Mouse (Mus musculus) colon, adult 2 months (tissue): ENCODE data around the gene Olfr495. TPM values are rescaled to one million over a fixed set of nuclear protein-coding genes. Genes with fewer than 3 reads are reported as not detected.

Source experiments
- polyA plus RNA-seq: library from polyadenylated mRNA; depleted of rRNA; stranded (reverse); fragments of >200 nt; gene quantifications from 2 replicates; pipeline ENCODE4 v1.2.3, GENCODE M21; 2012; rRNA removed

Olfr495 gene
- not detected in 2 replicates for polyA plus RNA-seq

DNA sequence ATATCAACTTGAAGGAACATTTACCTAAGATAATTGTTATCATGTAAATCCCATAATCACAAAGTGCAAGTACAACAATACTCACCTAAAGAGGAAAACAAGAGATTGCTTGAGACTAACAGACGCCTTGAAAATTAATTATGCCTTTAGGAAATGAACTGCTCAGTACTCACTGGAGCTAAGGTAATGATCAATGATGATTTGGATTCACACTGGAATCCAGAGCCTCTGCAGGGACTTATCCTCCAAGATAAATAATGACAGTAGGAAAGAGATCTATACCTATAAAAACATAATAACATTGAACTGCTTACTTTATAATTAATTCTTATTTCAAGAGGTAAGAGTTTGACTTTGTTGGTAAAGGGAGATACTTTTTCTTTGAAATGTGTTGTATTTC, at the start of gene Olfr495:
Gene Olfr495, plus strand, starts transcription at position 301 of the 400 bp plus-strand sequence.

DNA sequence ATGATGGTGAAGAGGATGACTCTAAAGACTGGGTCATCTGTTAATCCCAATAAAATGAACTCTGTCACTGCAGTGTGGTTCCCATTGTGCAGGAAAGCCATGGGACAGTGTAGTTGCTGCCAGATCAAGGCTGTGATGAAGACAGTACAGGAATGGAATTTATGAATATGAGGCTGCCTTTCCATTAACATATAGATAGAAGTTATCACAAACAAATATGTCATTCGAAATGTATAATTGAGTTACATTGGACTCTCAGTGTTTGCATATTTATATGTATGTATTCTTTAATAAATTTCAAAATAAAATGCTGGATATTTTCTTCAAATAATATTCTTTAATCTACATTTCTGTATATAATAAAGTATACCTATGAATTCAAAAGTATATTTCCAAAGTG, 46.1 kb upstream of the Olfr495 start, which contains the start of gene Olfr493:
Gene Olfr493, minus strand, starts transcription at position 101 of the 400 bp plus-strand sequence.

DNA sequence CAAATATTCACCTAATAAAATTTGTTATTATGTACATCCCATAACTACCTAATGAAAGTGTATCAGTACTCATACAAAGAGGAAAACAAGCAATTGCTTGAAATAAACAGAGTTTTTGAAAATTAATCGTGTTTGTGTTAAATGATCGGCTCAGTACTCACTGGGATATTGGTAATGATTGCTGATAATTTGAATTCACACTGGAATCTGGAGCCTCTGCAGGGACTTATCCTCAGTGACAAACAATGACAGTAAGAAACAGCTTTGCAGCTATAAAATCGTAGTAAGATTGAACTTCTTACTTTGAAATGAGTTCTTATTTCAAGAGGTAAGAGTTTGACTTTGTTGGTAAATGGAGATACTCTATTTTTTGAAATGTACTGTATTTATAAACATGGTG, 27.9 kb upstream of the Olfr495 start, which contains the start of gene Olfr494:
Gene Olfr494, plus strand, starts transcription at position 301 of the 400 bp plus-strand sequence.

DNA sequence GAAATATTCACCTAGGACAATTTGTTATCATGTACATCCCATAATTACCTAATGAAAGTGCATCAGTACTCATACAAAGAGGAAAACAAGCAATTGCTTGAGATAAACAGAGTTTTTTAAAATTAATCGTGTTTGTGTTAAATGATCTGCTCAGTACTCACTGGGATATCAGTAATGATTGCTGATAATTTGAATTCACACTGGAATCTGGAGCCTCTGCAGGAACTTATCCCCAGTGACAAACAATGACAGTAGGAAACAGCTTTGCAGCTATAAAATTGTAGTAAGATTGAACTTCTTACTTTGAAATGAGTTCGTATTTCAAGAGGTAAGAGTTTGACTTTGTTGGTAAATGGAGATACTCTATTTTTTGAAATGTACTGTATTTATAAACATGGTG, 27.2 kb downstream of the Olfr495 start, which contains the start of gene Olfr497:
Gene Olfr497, plus strand, starts transcription at position 301 of the 400 bp plus-strand sequence.

Other genes with a start within 250 kb of the Olfr495 start
- not detected in 2 replicates for gene Olfr485, start 233.3 kb upstream of the Olfr495 start, polyA plus RNA-seq
- gene Olfr486, start 220.4 kb upstream of the Olfr495 start, polyA plus RNA-seq = not detected in 2 replicates
- not detected in 2 replicates for gene Olfr487, start 178.5 kb upstream of the Olfr495 start, polyA plus RNA-seq
- gene Olfr488, start 134.8 kb upstream of the Olfr495 start, polyA plus RNA-seq = not detected in 2 replicates
- not detected in 2 replicates for gene Olfr490, start 104.2 kb upstream of the Olfr495 start, polyA plus RNA-seq
- gene Olfr491, start 79.7 kb upstream of the Olfr495 start, polyA plus RNA-seq = not detected in 2 replicates
- gene Olfr492, start 69.5 kb upstream of the Olfr495 start, polyA plus RNA-seq = not detected in 2 replicates
- gene Olfr493, start 46.2 kb upstream of the Olfr495 start, polyA plus RNA-seq = not detected in 2 replicates
- not detected in 2 replicates for gene Olfr494, start 27.8 kb upstream of the Olfr495 start, polyA plus RNA-seq
- gene Olfr497, start 27.3 kb downstream of the Olfr495 start, polyA plus RNA-seq = not detected in 2 replicates
- gene Olfr498, start 72.2 kb downstream of the Olfr495 start, polyA plus RNA-seq = not detected in 2 replicates
- gene Olfr502, start 131.9 kb downstream of the Olfr495 start, polyA plus RNA-seq = not detected in 2 replicates
- gene Olfr503, start 151.4 kb downstream of the Olfr495 start, polyA plus RNA-seq = not detected in 2 replicates
- gene Olfr504, start 172.6 kb downstream of the Olfr495 start, polyA plus RNA-seq = not detected in 2 replicates
- gene Olfr506, start 217.6 kb downstream of the Olfr495 start, polyA plus RNA-seq = not detected in 2 replicates
- not detected in 2 replicates for gene Olfr507, start 228.6 kb downstream of the Olfr495 start, polyA plus RNA-seq
- gene Olfr508, start 236.8 kb downstream of the Olfr495 start, polyA plus RNA-seq = not detected in 2 replicates